Mouse (Mus musculus) lung, embryonic 16.5 days (tissue): ENCODE data around the gene Gm28043. TPM values are rescaled to one million over a fixed set of nuclear protein-coding genes. Genes with fewer than 3 reads are reported as not detected.

ENCODE experiments used
- ATAC-seq: fragments of 200-750 bp; cut with Nextera tagmentation; 2 replicates; pipeline ENCODE4 v1.8.0; 2017; ENCODE audit warnings: low read depth, mild to moderate bottlenecking, moderate library complexity
- H3K27ac ChIP-seq: fragments of 300-500 bp; sonication (generic); 2 replicates; pipeline ENCODE4 v1.5.1; 2014; ENCODE audit warnings: mild to moderate bottlenecking, control low read depth, low read length
- H3K27me3 ChIP-seq: fragments of 300-500 bp; sonication (generic); 2 replicates; pipeline ENCODE4 v1.6.1; 2014; ENCODE audit warnings: low read depth, low read length, mixed read lengths; ENCODE audit not compliant: control insufficient read depth, insufficient read depth
- H3K36me3 ChIP-seq: fragments of 300-500 bp; sonication (generic); 2 replicates; pipeline ENCODE4 v1.6.1; 2014; ENCODE audit warnings: low read length; ENCODE audit not compliant: control insufficient read depth, insufficient read depth
- H3K4me1 ChIP-seq: fragments of 300-500 bp; sonication (generic); replicated peaks from 2 replicates; pipeline ENCODE4 v1.6.1; 2014; ENCODE audit warnings: low read length, mixed read lengths; ENCODE audit not compliant: control insufficient read depth, insufficient read depth
- H3K4me2 ChIP-seq: fragments of 300-500 bp; sonication (generic); 2 replicates; pipeline ENCODE4 v1.6.1; 2014; ENCODE audit warnings: low read depth, low read length, control low read depth
- H3K4me3 ChIP-seq: fragments of 300-500 bp; sonication (generic); 2 replicates; pipeline ENCODE4 v1.5.1; 2014; ENCODE audit warnings: mild to moderate bottlenecking, low read length, control low read depth
- H3K9ac ChIP-seq: fragments of 300-500 bp; sonication (generic); 2 replicates; pipeline ENCODE4 v1.6.1; 2014; ENCODE audit warnings: low read length, control low read depth
- H3K9me3 ChIP-seq: fragments of 300-500 bp; sonication (generic); 2 replicates; pipeline ENCODE4 v1.6.1; 2016; ENCODE audit warnings: low read length; ENCODE audit not compliant: control insufficient read depth
- WGBS: fragments of 180-500 bp; shearing (Covaris S2); extraction: QIAGEN DNeasy Blood & Tissue Kit; methylation state at CpG from one replicate; pipeline ENCODE4 v1.1.7; 2014; 5-methylcytosine and 5-hydroxymethylcytosine counted together
- polyA plus RNA-seq: library from polyadenylated mRNA; unstranded; fragments of >200 nt; fragmentation: Nextera tagmentation; extraction: Ambion mirVana; gene quantifications from 2 replicates; pipeline ENCODE4 v1.2.1, GENCODE M21; 2015

Gm28043 gene
- polyA plus RNA-seq, 1 experiment from 2014 or later, result 2.4 TPM

DNA sequence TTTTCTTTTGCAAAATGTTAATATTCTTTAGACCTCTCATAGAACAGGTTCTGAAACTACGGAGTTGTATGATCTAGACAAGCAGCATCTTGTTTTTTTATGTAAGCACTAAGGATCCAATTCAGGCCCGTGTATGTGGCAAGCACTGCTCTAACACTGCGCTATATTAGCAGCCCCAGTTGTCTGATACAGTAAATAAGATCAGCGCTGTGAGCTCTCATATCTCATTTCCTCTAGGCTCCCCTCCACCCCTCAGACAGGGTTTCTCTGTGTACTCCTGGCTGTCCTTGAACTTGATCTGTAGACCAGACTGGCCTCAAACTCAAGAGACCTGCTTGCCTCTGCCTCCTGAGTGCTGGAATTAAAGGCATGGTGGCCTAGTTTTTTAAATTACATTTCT lies 54.4 kb downstream of the Gm28043 start:
- no peak overlapping the region for H3K27ac ChIP-seq
- H3K4me3 ChIP-seq, result no peak overlapping the region
- H3K4me2 ChIP-seq, result no peak overlapping the region
- H3K9ac ChIP-seq, result no peak overlapping the region
- no peaks in the 10 kb centered on the region for H3K9me3 ChIP-seq
- ATAC-seq, result no peak
- 91% methylated on average over 4 of the region's 4 CpGs for WGBS
- H3K4me1 ChIP-seq, result no peaks in the 10 kb centered on the region; the same call in 1 of the 2 replicates
- H3K27me3 ChIP-seq, result no peaks in the 10 kb centered on the region
- H3K36me3 ChIP-seq, result peaks cover 9% of the 10 kb centered on the region

DNA sequence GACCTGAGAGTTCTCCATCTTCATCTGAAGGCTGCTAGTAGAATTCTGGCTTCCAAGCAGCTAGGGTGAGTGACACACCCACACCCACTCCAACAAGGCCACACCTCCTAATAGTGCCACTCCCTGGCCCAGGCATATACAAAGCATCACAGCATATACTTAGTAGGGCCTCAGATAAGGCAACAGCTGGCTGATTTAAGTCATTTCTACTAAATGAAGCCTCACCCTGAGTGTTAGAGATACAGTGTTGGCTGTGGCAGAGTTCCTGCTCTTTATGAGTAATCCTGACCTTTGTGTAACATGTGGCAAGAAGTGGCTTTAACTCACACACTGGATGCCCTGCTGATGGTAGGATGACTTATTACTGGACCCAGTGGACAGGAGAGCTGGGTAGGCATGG lies 55.3 kb downstream of the Gm28043 start:
- peaks cover 9% of the 10 kb centered on the region for H3K36me3 ChIP-seq
- H3K4me2 ChIP-seq, result no peak overlapping the region
- no peak overlapping the region for H3K4me3 ChIP-seq
- no peaks in the 10 kb centered on the region; the same call in 1 of the 2 replicates for H3K4me1 ChIP-seq
- no peaks in the 10 kb centered on the region for H3K9me3 ChIP-seq
- ATAC-seq, result no peak
- H3K27ac ChIP-seq, result no peak overlapping the region
- H3K27me3 ChIP-seq, result no peaks in the 10 kb centered on the region
- H3K9ac ChIP-seq, result no peak overlapping the region

DNA sequence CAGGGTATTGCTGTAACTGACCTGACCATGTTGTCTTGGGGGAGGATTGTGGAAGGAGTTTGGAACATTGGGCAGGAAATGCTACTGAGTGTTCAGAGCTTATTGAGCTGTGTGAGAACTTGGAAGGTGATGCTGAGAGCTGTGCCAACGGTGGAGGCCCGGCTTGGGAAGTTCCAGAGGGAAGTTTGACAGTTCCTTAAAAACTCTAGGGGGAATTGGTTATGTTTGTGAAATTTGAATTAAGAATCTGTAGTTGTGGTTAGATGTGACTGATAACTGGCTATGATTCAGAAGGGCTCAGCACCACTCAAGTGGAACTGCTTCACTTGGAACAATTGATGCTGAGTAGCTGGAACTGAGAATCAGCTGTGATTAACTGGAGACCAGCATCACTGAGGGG lies 56.3 kb downstream of the Gm28043 start:
- no peaks in the 10 kb centered on the region; the same call in 1 of the 2 replicates for H3K4me1 ChIP-seq
- no peak overlapping the region for H3K4me2 ChIP-seq
- no peak overlapping the region for H3K4me3 ChIP-seq
- no peak overlapping the region for H3K9ac ChIP-seq
- peaks cover 7% of the 10 kb centered on the region for H3K36me3 ChIP-seq
- H3K9me3 ChIP-seq, result no peaks in the 10 kb centered on the region
- WGBS, result 72% methylated on average over 2 of the region's 2 CpGs
- H3K27me3 ChIP-seq, result no peaks in the 10 kb centered on the region
- H3K27ac ChIP-seq, result no peak overlapping the region
- 0 out of 2 replicates have a peak, but pooled peaks have one; percentile 23 for ATAC-seq

DNA sequence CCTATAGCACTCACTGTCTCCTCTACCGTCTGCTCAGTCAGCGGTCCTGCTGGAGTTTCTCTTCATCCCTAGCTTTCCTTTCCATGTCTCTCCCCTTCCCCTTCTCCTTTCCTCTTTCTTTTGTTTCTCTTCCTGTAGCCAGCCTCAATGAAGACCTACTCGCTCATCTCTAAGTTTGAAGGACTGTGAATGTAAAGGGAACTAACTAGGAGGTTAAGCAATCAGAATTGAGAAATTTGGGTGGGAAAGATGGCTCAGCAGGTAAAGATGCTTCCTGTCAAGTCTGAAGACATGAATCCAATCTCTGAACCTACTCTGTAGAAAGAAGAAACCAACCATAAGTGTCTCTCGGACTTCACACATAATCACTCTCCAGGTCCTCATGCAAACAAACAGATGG lies 58.6 kb downstream of the Gm28043 start:
- Histone ChIP-seq H3K4me1 (no peaks in the 10 kb centered on the region; the same call in 1 of the 2 replicates), H3K36me3 (peaks cover 20% of the 10 kb centered on the region), H3K4me3 (no peak overlapping the region), H3K4me2 (no peak overlapping the region), H3K27me3 (no peaks in the 10 kb centered on the region), H3K27ac (no peak overlapping the region), H3K9ac (no peak overlapping the region), H3K9me3 (no peaks in the 10 kb centered on the region)
- ATAC-seq, result no peak
- 94% methylated on average over 4 of the region's 4 CpGs for WGBS

DNA sequence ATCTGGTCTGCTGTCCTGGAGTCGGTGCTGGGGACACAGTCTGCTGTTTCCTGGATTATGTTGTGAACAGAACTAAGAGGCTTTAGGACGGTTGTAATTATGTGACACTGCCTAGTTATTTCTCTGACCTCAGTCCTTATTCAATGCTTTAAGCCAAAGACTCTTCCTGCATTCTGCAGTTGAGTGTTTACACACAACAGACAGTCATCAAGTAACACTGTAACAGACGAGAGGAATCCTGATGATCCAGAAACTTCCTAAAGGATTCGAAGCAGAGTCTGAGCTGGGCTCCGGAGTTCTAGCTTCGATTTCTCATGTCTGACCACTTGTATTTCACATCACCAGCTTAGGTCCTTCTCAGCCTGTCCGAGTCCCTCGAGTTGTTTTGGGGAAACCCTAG lies 63.9 kb downstream of the Gm28043 start:
- Histone ChIP-seq H3K9ac (no peak overlapping the region), H3K27ac (peak overlapping the region; percentile 63)
- peak; percentile 78 for ATAC-seq

DNA sequence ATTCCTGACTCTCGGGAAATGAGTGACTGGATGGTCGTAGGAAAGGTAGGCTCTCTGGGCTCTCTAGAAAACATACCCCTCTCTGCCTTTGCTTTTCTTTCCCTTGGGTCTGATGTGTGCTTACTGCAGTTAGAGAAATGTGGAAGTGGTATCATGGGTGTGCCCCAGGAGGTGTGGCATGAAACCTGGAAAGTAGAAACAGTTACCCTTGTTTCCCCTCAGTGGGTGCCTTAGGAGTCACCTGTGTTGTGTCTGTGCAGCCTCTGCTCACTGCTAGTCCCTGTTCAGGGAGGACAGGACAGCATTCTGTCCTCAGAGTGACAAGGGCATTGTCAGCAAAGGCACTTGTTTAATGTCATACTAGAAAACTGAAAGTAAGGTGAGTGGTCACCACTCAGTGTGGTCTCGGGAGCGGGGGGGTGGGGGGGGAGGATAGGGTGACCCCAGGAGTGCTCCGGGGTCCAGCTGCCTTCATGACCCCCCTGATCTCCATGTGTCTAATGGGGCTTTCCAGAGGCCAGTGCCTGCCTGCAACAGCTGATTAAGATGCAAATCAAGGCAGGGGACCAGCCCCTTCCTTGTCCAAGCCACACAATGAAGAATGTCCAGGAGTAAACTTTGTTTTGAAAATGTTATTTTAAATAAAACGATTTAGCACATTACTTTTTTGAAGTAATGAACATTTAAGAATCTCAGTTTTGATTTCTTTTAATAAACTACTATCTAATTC lies 64.5 kb downstream of the Gm28043 start:
- Histone ChIP-seq H3K4me1 (peaks cover 11% of the 10 kb centered on the region), H3K36me3 (peaks cover 31% of the 10 kb centered on the region), H3K9me3 (no peaks in the 10 kb centered on the region), H3K4me2 (peak overlapping the region; percentile 15; the same call in 1 of the 2 replicates), H3K27ac (peak overlapping the region; percentile 63; the same call in 1 of the 2 replicates), H3K9ac (no peak overlapping the region), H3K4me3 (peak overlapping the region; percentile 1; the same call in 1 of the 2 replicates), H3K27me3 (no peaks in the 10 kb centered on the region)
- no peak for ATAC-seq
- 81% methylated on average over 6 of the region's 6 CpGs for WGBS

More for the DNA sequence above, 63.9 kb downstream of the Gm28043 start:
- H3K4me1 ChIP-seq, result peaks cover 11% of the 10 kb centered on the region
- 60% methylated on average over 8 of the region's 8 CpGs for WGBS
- H3K9me3 ChIP-seq, result no peaks in the 10 kb centered on the region
- H3K4me3 ChIP-seq, result peak overlapping the region; percentile 1; the same call in 1 of the 2 replicates
- H3K4me2 ChIP-seq, result no peak overlapping the region
- no peaks in the 10 kb centered on the region for H3K27me3 ChIP-seq
- peaks cover 34% of the 10 kb centered on the region for H3K36me3 ChIP-seq

DNA sequence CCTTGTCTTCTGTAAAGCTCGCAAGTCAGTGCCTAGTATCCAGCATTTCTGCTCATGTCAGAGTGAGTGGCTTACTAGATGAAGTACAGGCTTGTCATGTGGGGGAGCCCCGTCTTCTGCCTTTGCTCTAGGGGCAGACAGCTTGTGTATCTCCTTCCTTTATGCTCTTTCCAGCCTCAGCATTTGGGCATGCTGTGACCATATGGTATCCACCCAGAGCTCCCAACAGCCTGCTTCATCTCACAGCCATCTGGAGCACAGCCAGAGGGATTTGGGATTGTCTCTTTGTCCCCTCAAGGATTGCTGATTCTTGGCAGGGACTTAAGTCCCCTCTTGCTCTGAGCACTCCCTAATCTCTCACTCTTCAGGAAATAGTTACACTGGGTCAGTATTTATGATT lies 65.5 kb downstream of the Gm28043 start:
- no peaks in the 10 kb centered on the region for H3K9me3 ChIP-seq
- peak overlapping the region; percentile 74 for H3K27ac ChIP-seq
- no peak overlapping the region for H3K9ac ChIP-seq
- ATAC-seq, result peak; percentile 87
- peaks cover 28% of the 10 kb centered on the region for H3K36me3 ChIP-seq
- WGBS, result 57% methylated on average over 2 of the region's 2 CpGs
- no peak overlapping the region for H3K4me2 ChIP-seq
- no peak overlapping the region for H3K4me3 ChIP-seq
- H3K4me1 ChIP-seq, result peaks cover 11% of the 10 kb centered on the region
- no peaks in the 10 kb centered on the region for H3K27me3 ChIP-seq

DNA sequence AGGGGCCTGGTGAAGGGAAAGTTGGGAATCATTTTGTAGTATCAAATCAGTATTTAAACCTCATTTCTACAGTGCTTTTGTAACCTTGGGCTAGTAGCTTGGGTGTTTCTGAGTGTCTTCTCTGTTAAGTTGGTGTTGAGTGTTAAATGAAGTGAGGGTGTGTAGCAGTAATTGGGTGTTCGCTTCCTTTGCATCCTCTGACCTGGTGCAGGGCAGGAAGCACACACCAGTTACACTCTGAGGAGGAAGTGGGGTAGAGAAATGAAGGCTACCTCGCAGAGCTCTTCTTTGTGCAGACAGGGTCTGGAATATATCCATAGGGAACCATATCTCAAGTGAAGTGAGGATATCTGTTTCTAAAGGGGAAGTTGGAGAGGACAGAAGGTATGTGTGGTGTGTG lies 66.2 kb downstream of the Gm28043 start:
- H3K27me3 ChIP-seq, result no peaks in the 10 kb centered on the region
- WGBS, result 80% methylated on average over 2 of the region's 2 CpGs
- peaks cover 29% of the 10 kb centered on the region for H3K36me3 ChIP-seq
- H3K4me3 ChIP-seq, result no peak overlapping the region
- H3K9ac ChIP-seq, result no peak overlapping the region
- peak overlapping the region; percentile 74 for H3K27ac ChIP-seq
- H3K4me2 ChIP-seq, result no peak overlapping the region
- H3K9me3 ChIP-seq, result no peaks in the 10 kb centered on the region
- ATAC-seq, result no peak
- H3K4me1 ChIP-seq, result peaks cover 11% of the 10 kb centered on the region

DNA sequence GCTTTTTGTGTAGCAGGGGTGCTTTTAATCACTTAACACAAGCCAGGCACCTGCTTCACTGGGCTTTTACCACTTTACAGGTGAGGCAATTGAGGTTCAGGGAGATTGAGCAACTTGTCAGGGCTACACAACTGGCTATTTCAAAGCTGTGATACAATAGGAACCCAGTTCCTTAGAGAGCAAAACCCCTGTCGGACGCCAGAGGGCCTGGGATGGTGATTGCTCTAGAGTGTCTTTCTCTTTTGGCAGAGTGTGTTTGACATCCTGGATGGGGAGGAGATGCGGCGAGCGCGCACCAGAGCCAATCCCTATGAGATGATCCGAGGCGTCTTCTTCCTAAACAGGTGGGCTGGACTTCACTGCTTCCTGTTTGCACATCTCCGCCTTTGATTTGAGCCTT lies 67.0 kb downstream of the Gm28043 start:
- no peak overlapping the region for H3K4me2 ChIP-seq
- H3K36me3 ChIP-seq, result peaks cover 25% of the 10 kb centered on the region
- ATAC-seq, result no peak
- no peak overlapping the region for H3K9ac ChIP-seq
- 91% methylated on average over 9 of the region's 9 CpGs for WGBS
- H3K27ac ChIP-seq, result no peak overlapping the region
- no peaks in the 10 kb centered on the region for H3K27me3 ChIP-seq
- H3K4me3 ChIP-seq, result no peak overlapping the region
- no peaks in the 10 kb centered on the region for H3K9me3 ChIP-seq
- H3K4me1 ChIP-seq, result peaks cover 11% of the 10 kb centered on the region
